Mouse (Mus musculus): ENCODE results near the gene D6Wsu163e.

The D6Wsu163e gene

GRCm38 (mm10) chr6:126939487-126940171 is at the start of gene D6Wsu163e, which contains the start of gene Rad51ap1:
Gene D6Wsu163e, plus strand, starts transcription at chr6:126939962.
Gene Rad51ap1, minus strand, starts transcription at chr6:126939587.
- peak; percentile 95 for DNase-seq

GRCm38 (mm10) chr6:126907378-126907777 is 32.4 kb upstream of the D6Wsu163e start:
- no peak for DNase-seq

GRCm38 (mm10) chr6:126907876-126908275 is 31.9 kb upstream of the D6Wsu163e start:
- DNase-seq, result no peak

GRCm38 (mm10) chr6:126910727-126911126 is 29.0 kb upstream of the D6Wsu163e start:
- no peak for DNase-seq

GRCm38 (mm10) chr6:126914928-126915327 is 24.8 kb upstream of the D6Wsu163e start:
- DNase-seq, result no peak

- DNase-seq, result no peak
These were observed 18.5 kb upstream of the D6Wsu163e start, which contains the start of gene Dyrk4 for GRCm38 (mm10) chr6:126921111-126921881. Gene Dyrk4, minus strand, starts transcription at chr6:126921839.

- no peak for DNase-seq
These were observed 6.9 kb upstream of the D6Wsu163e start for GRCm38 (mm10) chr6:126932896-126933295.

- DNase-seq, result no peak
These were observed 1.7 kb upstream of the D6Wsu163e start for GRCm38 (mm10) chr6:126938047-126938446.

- DNase-seq, result no peak
These were observed 792 bp upstream of the D6Wsu163e start for GRCm38 (mm10) chr6:126938853-126939486.

GRCm38 (mm10) chr6:126940451-126940850 is 689 bp downstream of the D6Wsu163e start:
- no peak for DNase-seq

GRCm38 (mm10) chr6:126948336-126948735 is 8.6 kb downstream of the D6Wsu163e start:
- DNase-seq, result no peak

- DNase-seq, result peak; percentile 48
These were observed 16.0 kb downstream of the D6Wsu163e start for GRCm38 (mm10) chr6:126955734-126956133.

- DNase-seq, result no peak
These were observed 21.7 kb downstream of the D6Wsu163e start for GRCm38 (mm10) chr6:126961371-126962018.

- no peak for DNase-seq
These were observed 22.9 kb downstream of the D6Wsu163e start for GRCm38 (mm10) chr6:126962709-126963108.

- DNase-seq, result no peak
These were observed 23.7 kb downstream of the D6Wsu163e start for GRCm38 (mm10) chr6:126963426-126963825.

GRCm38 (mm10) chr6:126966241-126967026 is 26.7 kb downstream of the D6Wsu163e start:
- DNase-seq, result no peak

- DNase-seq, result no peak
These were observed 41.9 kb downstream of the D6Wsu163e start for GRCm38 (mm10) chr6:126981539-126982234.

- no peak for DNase-seq
These were observed 53.9 kb downstream of the D6Wsu163e start for GRCm38 (mm10) chr6:126993676-126994075.

- no peak for DNase-seq
These were observed 55.7 kb downstream of the D6Wsu163e start for GRCm38 (mm10) chr6:126995494-126995893.

GRCm38 (mm10) chr6:126996399-126996798 is 56.6 kb downstream of the D6Wsu163e start:
- DNase-seq, result no peak

GRCm38 (mm10) chr6:127005646-127006045 is 65.9 kb downstream of the D6Wsu163e start:
- DNase-seq, result no peak

GRCm38 (mm10) chr6:127006551-127006950 is 66.8 kb downstream of the D6Wsu163e start:
- no peak for DNase-seq
